Mouse (Mus musculus): Measurements from ENCODE around the gene Cpeb3.

GRCm38 (mm10) chr19:37119281-37119680, 89.1 kb downstream of the Cpeb3 start:
- TF ChIP-seq CTCF (IDR thresholded peaks at IDR 0.05; ENCODE audit: low read depth): no peak
- no peak for TF ChIP-seq EP300 (optimal IDR thresholded peaks at IDR 0.05)
